Mouse (Mus musculus) kidney, adult 8-10 months (tissue): ENCODE measurements at regions not wholly inside any gene's neighbourhood (a gene's known extent, or its start where the extent isn't known, plus 50 kb on each side); places are given as distances from the start of the nearest gene placed in this dataset.

Source experiments
- DNase-seq, 2 experiments: peaks; one replicate each; pipeline ENCODE4 v3.0.0; 2022

GRCm38 (mm10) chr3:38695836-38696235 is 190.9 kb upstream of the Fat4 start:
- no peak for DNase-seq

GRCm38 (mm10) chr3:38692768-38693167 is 194.0 kb upstream of the Fat4 start:
- DNase-seq: no peak

DNA sequence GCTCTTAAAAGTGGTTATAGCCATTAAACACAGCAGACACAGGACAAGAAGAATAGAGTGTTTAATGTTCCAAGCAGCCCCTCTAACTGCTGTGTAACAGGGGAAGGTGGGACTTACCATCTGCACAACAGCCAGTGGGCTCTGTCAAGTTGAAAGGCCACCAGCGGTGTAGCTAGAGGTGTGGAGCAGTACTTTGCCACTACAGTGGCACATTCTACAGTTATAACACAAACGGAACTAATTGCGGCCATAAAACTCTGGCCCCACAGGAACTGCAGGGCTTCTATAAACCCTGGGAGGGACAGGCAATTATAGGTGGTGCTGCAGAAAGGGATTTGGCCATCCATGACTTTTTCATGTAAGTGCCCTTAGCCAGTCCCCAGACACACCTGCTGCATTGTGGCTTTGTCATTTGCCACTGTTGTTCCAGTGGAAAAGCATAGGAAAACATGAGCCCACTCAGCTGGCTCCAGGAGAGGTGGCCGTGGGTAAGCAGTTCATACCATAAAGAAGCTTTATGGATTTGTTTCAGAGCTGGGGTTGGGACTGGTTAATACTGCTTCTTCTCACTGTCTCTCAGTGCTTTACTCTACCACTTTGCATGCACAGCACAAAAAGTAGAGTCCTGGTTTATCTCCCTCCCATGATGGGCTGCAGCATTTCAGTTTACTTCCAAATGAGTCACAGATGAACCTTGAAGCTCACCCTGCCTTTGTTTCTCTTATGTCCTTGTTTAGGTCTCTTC is 199.8 kb upstream of the Ankrd50 start:
- no peak for DNase-seq

- DNase-seq: no peak
These were observed 179.2 kb upstream of the Ankrd50 start for GRCm38 (mm10) chr3:38663670-38664494.

GRCm38 (mm10) chr3:38663023-38663422 is 178.4 kb upstream of the Ankrd50 start:
- DNase-seq: no peak

DNA sequence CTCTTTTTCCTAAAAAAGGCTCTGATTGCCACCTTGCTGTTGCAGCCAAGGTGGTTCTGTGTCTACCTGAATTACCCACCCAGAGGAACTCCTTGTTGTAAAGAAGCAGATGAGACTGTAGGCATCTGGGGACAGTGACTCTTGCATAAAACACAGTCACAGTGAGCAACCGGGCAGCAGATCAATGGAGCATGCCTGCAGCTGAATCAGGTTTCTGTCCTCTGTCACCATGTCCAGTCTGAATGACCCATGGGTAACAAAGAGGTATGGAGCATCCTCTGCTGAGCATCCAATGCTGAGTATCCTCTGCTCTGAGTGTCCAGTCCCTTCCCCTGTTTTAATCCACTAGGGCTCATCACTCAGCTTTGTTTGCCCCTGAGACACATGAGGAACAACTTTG is 172.1 kb upstream of the Ankrd50 start:
- DNase-seq: no peak

GRCm38 (mm10) chr3:38653928-38654327 is 169.3 kb upstream of the Ankrd50 start:
- DNase-seq: no peak

DNA sequence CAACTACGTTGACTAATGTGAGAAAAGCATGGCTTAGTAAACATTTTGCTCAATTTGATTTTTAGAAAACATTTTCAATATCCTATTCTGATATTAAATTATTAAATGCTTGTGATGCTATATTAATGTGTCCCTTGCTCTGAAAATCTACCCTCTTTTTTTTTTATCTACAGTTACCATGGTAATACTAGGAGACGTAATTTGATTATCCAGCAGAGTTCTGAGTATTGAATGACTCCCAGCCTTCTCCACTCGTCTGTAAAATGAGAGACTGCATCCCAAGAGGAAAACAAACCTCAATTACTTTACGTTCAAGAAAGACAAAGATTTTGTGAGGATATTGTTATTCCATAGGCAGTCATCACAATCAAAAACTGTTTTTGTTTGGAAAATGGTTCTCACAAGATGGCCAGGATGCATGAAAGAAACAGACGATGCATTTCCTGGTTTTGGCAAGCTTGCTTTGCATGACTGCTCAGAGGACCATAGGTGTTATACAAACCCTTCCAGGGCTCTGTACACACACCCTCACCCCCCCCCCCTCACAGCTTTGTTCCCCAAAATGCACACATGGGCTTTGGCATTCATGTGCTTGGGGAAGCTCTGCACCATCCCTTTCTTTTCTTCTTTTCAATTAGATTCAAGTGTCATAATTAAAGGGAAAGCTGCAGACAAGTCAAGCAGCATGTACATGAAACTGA is 168.5 kb upstream of the Ankrd50 start:
- no peak for DNase-seq

DNA sequence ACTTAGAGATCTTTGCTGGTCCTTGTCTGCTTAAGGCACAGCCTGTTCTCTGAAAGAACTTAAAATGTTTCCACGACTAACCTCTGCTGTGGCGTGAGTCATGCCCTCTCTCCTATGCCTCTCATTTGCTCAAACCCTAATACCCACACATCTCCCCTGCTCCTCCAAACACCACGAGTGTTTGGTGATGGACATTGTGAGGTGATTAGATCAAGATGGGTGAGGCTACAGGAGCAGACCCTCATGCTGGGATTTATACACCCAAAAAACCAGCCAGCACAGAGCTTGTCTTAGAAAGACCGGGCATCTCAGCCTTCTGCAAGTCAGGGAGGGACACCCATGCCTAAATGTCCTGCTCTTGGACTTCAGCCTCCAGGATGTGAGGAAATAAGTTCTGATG is 165.5 kb upstream of the Ankrd50 start:
- DNase-seq: no peak

DNA sequence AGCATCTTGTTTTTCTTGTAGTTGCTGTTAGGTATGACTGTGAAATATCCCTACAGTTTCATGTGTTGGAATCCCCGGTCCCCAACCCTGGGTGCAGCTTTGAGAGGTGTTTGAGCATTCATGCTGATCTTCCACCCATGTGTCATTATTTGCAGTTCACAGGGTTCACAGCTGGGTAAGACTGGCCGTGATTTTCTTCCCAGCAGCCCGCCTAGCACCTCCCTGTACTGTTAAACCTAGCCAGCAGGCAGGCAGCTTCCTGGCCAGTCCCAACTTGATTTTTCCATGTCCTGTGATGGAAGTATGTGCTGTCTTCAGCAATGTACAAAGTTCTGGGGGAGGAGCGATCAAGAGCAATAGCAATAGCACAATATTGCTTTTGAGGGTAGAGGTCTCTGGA is 164.0 kb upstream of the Ankrd50 start:
- no peak for DNase-seq

DNA sequence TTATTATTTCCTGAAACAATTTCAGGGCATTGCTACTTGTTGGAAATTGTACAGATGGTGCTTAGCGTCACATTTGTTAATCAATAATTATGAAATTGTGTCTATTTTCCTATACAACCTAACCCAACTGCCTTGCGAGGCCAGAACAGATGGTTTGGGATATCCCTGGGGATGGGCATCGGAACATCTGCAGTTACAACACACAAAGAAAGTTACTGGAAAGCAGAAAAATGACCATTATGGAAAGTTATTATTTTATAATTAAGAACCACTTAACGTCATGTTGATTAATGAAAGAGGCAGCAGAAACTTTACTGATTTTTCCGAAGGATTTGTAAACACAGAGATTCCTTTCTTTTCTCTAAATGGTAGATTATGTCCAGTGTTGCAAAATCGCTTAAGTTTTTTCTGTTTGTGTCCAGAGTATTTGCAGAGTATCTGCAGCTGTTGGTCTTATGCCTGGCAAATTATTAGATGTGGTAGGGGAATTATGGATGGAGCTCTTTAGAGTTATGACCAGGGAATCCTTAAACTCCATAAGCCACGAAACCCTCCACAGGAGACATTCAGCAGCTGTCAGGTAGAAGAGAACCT is 163.2 kb upstream of the Ankrd50 start:
- no peak for DNase-seq

DNA sequence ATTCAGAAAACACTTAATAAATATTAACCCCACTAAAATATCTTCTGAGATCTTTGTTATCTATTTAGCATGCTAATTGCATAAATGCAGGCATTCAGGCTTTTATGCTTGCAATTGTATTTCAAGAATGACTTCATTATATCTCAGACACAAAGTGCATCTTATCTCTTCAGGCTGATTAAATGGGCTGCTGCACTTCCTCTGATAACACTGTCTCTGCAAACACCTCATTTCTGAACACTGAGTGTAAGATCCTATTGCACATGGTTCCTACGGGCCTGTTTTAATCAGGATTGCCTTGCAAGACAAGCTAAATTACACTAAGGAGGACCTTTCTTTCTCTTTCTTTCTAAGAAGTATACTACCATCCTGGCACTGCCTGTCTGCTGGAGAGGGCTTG is 157.1 kb upstream of the Ankrd50 start:
- DNase-seq: no peak

GRCm38 (mm10) chr3:38636806-38637205 is 152.2 kb upstream of the Ankrd50 start:
- DNase-seq: no peak

DNA sequence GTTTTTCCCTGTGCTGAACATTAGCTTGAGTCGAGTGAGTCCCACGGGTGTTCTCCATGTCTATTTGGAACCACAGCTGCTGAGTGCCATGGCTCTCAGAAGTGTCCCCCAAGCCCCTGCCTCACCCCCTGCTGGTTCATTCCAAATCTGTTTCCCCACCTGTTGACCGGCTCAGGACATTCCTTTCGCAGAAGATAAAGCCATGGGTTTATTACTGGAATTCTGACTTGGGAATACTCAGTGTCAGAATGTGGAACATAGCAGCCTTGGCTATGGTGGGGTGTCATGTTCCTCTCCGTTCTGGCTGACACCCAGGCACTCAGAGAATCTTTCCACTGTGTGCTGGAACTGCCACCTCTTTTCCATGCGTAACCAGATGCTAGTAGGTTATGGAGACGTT is 148.7 kb upstream of the Ankrd50 start:
- no peak for DNase-seq

DNA sequence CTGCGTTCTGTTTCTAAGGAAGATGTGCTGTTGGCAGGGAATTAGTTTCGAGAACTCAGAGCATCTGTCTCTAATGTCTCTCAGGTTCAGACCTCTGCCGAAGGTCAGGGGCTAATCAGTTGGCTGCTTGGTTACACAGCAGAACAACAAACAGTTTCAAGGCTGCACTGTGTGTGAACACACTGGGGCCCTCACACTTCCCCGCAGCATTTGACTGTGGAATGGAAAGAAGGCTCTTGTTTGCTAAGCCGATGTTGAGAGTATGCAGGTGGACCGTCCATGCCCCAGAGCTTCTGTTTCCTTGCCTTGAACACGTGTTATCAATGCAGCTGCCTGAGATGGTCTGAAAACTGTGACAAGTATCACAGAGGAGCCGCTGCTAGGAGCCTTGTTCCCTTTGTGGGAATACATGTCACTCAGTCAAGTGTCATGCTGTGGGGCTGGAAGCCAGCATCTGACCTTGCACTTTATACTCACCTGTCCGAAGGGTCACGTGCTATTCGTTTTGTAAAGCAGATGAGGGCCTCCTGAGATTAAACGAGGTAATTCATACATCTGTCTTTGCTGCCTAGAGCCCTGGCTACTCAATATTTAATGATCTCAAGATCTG is 141.0 kb upstream of the Ankrd50 start:
- no peak for DNase-seq

DNA sequence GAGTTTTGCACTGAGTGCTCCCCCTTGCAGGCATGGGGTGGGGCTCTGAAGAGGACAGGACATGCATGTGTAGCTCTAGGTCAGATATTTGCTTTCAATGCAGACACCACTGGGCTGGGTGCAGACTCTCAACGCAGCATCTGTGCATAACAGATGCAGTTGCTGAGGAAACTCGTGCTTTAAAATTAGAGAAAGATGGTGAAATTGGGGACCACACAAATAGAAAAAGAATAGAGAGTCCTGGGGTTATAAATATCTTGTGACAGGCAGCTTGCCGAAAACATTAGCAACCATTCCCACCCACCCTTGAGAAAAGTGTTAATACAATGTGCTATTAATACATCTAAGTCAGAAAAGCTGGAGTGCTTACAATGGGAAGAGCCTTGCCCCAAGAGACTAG is 133.3 kb upstream of the Ankrd50 start:
- no peak for DNase-seq

DNA sequence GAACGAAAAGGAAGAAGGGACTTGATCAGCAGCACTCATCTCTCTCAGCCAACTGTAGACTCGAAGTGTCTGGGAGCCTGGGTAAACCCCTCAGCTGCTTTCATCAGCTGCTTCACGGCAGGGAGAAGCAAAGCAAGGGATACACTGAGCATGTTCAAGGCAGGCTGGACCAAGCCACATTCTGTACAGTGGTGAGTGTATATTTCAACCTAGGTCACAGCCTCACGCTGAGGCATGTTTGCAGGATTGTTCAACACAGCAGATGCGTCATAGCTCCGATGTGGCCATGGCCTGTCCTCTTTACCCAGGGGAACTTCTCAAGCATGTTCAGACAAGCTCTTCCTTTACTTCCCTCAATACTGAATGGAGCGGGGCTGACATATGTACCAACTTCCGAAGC is 132.6 kb upstream of the Ankrd50 start:
- DNase-seq: no peak

GRCm38 (mm10) chr3:38613706-38614105 is 129.1 kb upstream of the Ankrd50 start:
- DNase-seq: no peak

GRCm38 (mm10) chr3:38591531-38591930 is 106.9 kb upstream of the Ankrd50 start:
- no peak for DNase-seq

DNA sequence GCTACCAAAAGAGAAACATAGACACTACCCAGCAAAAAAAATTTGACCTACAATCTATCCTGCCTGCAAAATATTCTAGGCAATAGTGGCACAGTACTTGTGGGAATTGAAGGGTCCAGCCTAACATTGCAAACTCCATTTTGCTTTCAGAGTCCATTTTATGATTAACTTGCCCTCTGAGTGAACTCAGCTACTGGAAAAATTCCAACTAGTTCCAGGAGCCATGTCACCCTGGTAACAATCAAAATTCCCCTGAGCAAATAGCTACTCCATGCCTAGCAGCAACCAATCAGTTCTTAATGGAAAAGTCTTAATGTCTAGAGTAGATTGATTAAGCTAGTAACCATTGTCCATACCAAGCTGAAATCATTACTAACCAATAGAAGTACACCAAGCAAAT is 104.3 kb upstream of the Ankrd50 start:
- DNase-seq: peak; percentile 2 to 4

DNA sequence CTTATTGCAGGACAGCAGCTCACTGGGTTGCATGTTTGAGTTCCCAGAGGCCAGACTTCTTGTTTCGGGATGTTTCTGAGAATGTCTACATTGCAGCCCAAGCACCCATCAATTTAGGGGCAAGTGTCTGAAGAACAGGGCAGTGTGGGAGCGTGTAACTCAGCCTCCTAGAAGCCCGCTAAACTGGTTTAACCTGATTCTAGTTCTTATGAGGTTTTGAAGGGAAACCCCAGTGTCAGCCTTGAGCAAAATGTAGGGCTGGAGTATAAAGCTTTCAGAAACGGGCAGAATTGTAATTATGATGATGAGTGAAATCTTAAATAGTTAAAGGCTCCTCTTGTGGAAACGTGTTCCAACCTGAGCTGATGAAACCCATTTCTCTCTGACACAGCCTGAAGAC is 100.9 kb upstream of the Ankrd50 start:
- no peak for DNase-seq

DNA sequence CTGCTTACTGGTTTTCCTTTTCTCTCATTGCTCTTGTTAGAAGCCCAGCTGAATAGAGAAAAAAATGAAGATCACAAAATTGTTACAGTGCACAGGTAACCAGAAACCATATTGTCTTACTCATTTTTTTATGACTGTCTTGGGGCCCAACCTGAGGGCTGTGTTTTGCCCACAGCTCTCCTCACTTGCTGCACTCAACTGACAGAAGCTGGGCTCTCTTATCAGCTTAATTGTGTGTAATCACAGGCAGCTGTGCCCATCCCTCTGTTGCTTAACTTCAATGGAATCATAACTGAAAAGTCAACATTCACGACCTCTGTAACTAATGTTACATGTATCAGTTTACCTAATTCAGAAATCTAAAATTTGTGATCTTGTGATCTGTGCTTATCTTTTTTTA is 95.1 kb upstream of the Ankrd50 start:
- DNase-seq: no peak
